Mouse (Mus musculus): ENCODE measurements around the gene Tanc2. TPM values are rescaled to one million over a fixed set of nuclear protein-coding genes. Genes with fewer than 3 reads are reported as not detected.

The Tanc2 gene
- polyA plus RNA-seq, 1 experiment from 2014 or later, result 13.3 TPM

- Histone ChIP-seq H3K27me3 (replicated peaks; ENCODE audit: control insufficient read depth, insufficient read depth, low read length) (no peaks in the 10 kb centered on the region), H3K9me3 (ENCODE audit: control insufficient read depth, low read length) (no peaks in the 10 kb centered on the region), H3K4me3 (ENCODE audit: low read depth, low read length) (no peak within 1 kb of the TSS), H3K4me2 (ENCODE audit: low read length) (no peak within 1 kb of the TSS), H3K27ac (ENCODE audit: low read depth) (no peak within 1 kb of the TSS), H3K9ac (ENCODE audit: low read length) (no peak within 1 kb of the TSS), H3K4me1 (replicated peaks; ENCODE audit: control insufficient read depth, insufficient read depth, low read length) (no peaks in the 10 kb centered on the region), H3K36me3 (ENCODE audit: control insufficient read depth, insufficient read depth, low read length) (no peaks in the 10 kb centered on the region)
- WGBS, result 73% methylated on average over 12 of the region's 12 CpGs
- DNase-seq (ENCODE audit: low spot score), result no peak
- ATAC-seq (replicated peaks; ENCODE audit: low FRiP score, low TSS enrichment, low read depth), result no peak
Measured at GRCm38 (mm10) chr11:105952911-105953386, 363.2 kb downstream of the Tanc2 start, which contains the start of gene Cyb561. Gene Cyb561, minus strand, starts transcription at chr11:105953336.

GRCm38 (mm10) chr11:105953402-105953801 is 363.6 kb downstream of the Tanc2 start:
- no peak overlapping the region for H3K4me2 ChIP-seq (ENCODE audit: low read length)
- no peaks in the 10 kb centered on the region for H3K9me3 ChIP-seq (ENCODE audit: control insufficient read depth, low read length)
- no peak overlapping the region for H3K4me3 ChIP-seq (ENCODE audit: low read depth, low read length)
- WGBS, result 72% methylated on average over 6 of the region's 6 CpGs
- DNase-seq (ENCODE audit: low spot score) (no peak), ATAC-seq (replicated peaks; ENCODE audit: low FRiP score, low TSS enrichment, low read depth) (no peak)
- H3K4me1 ChIP-seq (replicated peaks; ENCODE audit: control insufficient read depth, insufficient read depth, low read length), result no peaks in the 10 kb centered on the region
- no peak overlapping the region for H3K9ac ChIP-seq (ENCODE audit: low read length)
- H3K27ac ChIP-seq (ENCODE audit: low read depth), result no peak overlapping the region
- H3K27me3 ChIP-seq (replicated peaks; ENCODE audit: control insufficient read depth, insufficient read depth, low read length), result no peaks in the 10 kb centered on the region
- no peaks in the 10 kb centered on the region for H3K36me3 ChIP-seq (ENCODE audit: control insufficient read depth, insufficient read depth, low read length)

GRCm38 (mm10) chr11:105955815-105956430 is 366.1 kb downstream of the Tanc2 start:
- no peak overlapping the region for H3K9ac ChIP-seq (ENCODE audit: low read length)
- DNase-seq (ENCODE audit: low spot score), result no peak
- 94% methylated on average over 28 of the region's 28 CpGs for WGBS

GRCm38 (mm10) chr11:105957501-105957900 is 367.7 kb downstream of the Tanc2 start:
- no peak overlapping the region for H3K27ac ChIP-seq (ENCODE audit: low read depth)
- H3K36me3 ChIP-seq (ENCODE audit: control insufficient read depth, insufficient read depth, low read length), result no peaks in the 10 kb centered on the region
- no peaks in the 10 kb centered on the region for H3K27me3 ChIP-seq (replicated peaks; ENCODE audit: control insufficient read depth, insufficient read depth, low read length)
- ATAC-seq (replicated peaks; ENCODE audit: low FRiP score, low TSS enrichment, low read depth) (no peak), DNase-seq (ENCODE audit: low spot score) (no peak)
- H3K4me2 ChIP-seq (ENCODE audit: low read length), result no peak overlapping the region
- no peak overlapping the region for H3K4me3 ChIP-seq (ENCODE audit: low read depth, low read length)
- no peaks in the 10 kb centered on the region for H3K4me1 ChIP-seq (replicated peaks; ENCODE audit: control insufficient read depth, insufficient read depth, low read length)
- WGBS, result 58% methylated on average over 6 of the region's 6 CpGs
- no peak overlapping the region for H3K9ac ChIP-seq (ENCODE audit: low read length)
- no peaks in the 10 kb centered on the region for H3K9me3 ChIP-seq (ENCODE audit: control insufficient read depth, low read length)

More at GRCm38 (mm10) chr11:105955815-105956430, 366.1 kb downstream of the Tanc2 start:
- no peaks in the 10 kb centered on the region for H3K9me3 ChIP-seq (ENCODE audit: control insufficient read depth, low read length)
- H3K27ac ChIP-seq (ENCODE audit: low read depth), result no peak overlapping the region
- no peaks in the 10 kb centered on the region for H3K4me1 ChIP-seq (replicated peaks; ENCODE audit: control insufficient read depth, insufficient read depth, low read length)
- no peak overlapping the region for H3K4me2 ChIP-seq (ENCODE audit: low read length)
- H3K27me3 ChIP-seq (replicated peaks; ENCODE audit: control insufficient read depth, insufficient read depth, low read length), result no peaks in the 10 kb centered on the region
- H3K4me3 ChIP-seq (ENCODE audit: low read depth, low read length), result no peak overlapping the region
- H3K36me3 ChIP-seq (ENCODE audit: control insufficient read depth, insufficient read depth, low read length), result no peaks in the 10 kb centered on the region
- ATAC-seq (replicated peaks; ENCODE audit: low FRiP score, low TSS enrichment, low read depth), result no peak

- 44% methylated on average over 1 of the region's 1 CpGs for WGBS
- H3K27ac ChIP-seq (ENCODE audit: low read depth), result no peak overlapping the region
- no peak overlapping the region for H3K9ac ChIP-seq (ENCODE audit: low read length)
- H3K4me2 ChIP-seq (ENCODE audit: low read length), result no peak overlapping the region
- DNase-seq (ENCODE audit: low spot score) (no peak), ATAC-seq (replicated peaks; ENCODE audit: low FRiP score, low TSS enrichment, low read depth) (no peak)
- H3K36me3 ChIP-seq (ENCODE audit: control insufficient read depth, insufficient read depth, low read length), result no peaks in the 10 kb centered on the region
- no peaks in the 10 kb centered on the region for H3K9me3 ChIP-seq (ENCODE audit: control insufficient read depth, low read length)
- H3K4me1 ChIP-seq (replicated peaks; ENCODE audit: control insufficient read depth, insufficient read depth, low read length), result no peaks in the 10 kb centered on the region
- H3K27me3 ChIP-seq (replicated peaks; ENCODE audit: control insufficient read depth, insufficient read depth, low read length), result no peaks in the 10 kb centered on the region
- no peak overlapping the region for H3K4me3 ChIP-seq (ENCODE audit: low read depth, low read length)
Measured at GRCm38 (mm10) chr11:105958566-105958965, 368.8 kb downstream of the Tanc2 start.

- H3K9ac ChIP-seq (ENCODE audit: low read length), result no peak overlapping the region
Measured at GRCm38 (mm10) chr11:105959355-105959754, 369.6 kb downstream of the Tanc2 start.

GRCm38 (mm10) chr11:105964691-105965090 is 374.9 kb downstream of the Tanc2 start:
- no peak overlapping the region for H3K4me3 ChIP-seq (ENCODE audit: low read depth, low read length)
- 62% methylated on average over 5 of the region's 5 CpGs for WGBS
- ATAC-seq (replicated peaks; ENCODE audit: low FRiP score, low TSS enrichment, low read depth), result no peak

More at GRCm38 (mm10) chr11:105959355-105959754, 369.6 kb downstream of the Tanc2 start:
- Histone ChIP-seq H3K27me3 (replicated peaks; ENCODE audit: control insufficient read depth, insufficient read depth, low read length) (no peaks in the 10 kb centered on the region), H3K4me1 (replicated peaks; ENCODE audit: control insufficient read depth, insufficient read depth, low read length) (no peaks in the 10 kb centered on the region), H3K9me3 (ENCODE audit: control insufficient read depth, low read length) (no peaks in the 10 kb centered on the region), H3K36me3 (ENCODE audit: control insufficient read depth, insufficient read depth, low read length) (no peaks in the 10 kb centered on the region), H3K4me3 (ENCODE audit: low read depth, low read length) (no peak overlapping the region), H3K4me2 (ENCODE audit: low read length) (no peak overlapping the region), H3K27ac (ENCODE audit: low read depth) (no peak overlapping the region)
- WGBS, result 30% methylated on average over 17 of the region's 17 CpGs
- ATAC-seq (replicated peaks; ENCODE audit: low FRiP score, low TSS enrichment, low read depth), result no peak
- DNase-seq (ENCODE audit: low spot score), result no peak

GRCm38 (mm10) chr11:105966288-105966687 is 376.5 kb downstream of the Tanc2 start:
- DNase-seq (ENCODE audit: low spot score) (no peak), ATAC-seq (replicated peaks; ENCODE audit: low FRiP score, low TSS enrichment, low read depth) (no peak)
- no peaks in the 10 kb centered on the region for H3K9me3 ChIP-seq (ENCODE audit: control insufficient read depth, low read length)
- H3K4me1 ChIP-seq (replicated peaks; ENCODE audit: control insufficient read depth, insufficient read depth, low read length), result 0 out of 2 replicates have a peak, but pooled peaks cover 10% of the 10 kb centered on the region
- H3K4me2 ChIP-seq (ENCODE audit: low read length), result no peak overlapping the region
- peaks cover 44% of the 10 kb centered on the region for H3K27me3 ChIP-seq (replicated peaks; ENCODE audit: control insufficient read depth, insufficient read depth, low read length)
- no peak overlapping the region for H3K4me3 ChIP-seq (ENCODE audit: low read depth, low read length)
- 64% methylated on average over 4 of the region's 4 CpGs for WGBS
- H3K27ac ChIP-seq (ENCODE audit: low read depth), result no peak overlapping the region
- H3K36me3 ChIP-seq (ENCODE audit: control insufficient read depth, insufficient read depth, low read length), result no peaks in the 10 kb centered on the region
- H3K9ac ChIP-seq (ENCODE audit: low read length), result no peak overlapping the region

More at GRCm38 (mm10) chr11:105964691-105965090, 374.9 kb downstream of the Tanc2 start:
- no peak for DNase-seq (ENCODE audit: low spot score)
- no peak overlapping the region for H3K4me2 ChIP-seq (ENCODE audit: low read length)
- H3K9ac ChIP-seq (ENCODE audit: low read length), result no peak overlapping the region
- no peaks in the 10 kb centered on the region for H3K9me3 ChIP-seq (ENCODE audit: control insufficient read depth, low read length)
- H3K36me3 ChIP-seq (ENCODE audit: control insufficient read depth, insufficient read depth, low read length), result no peaks in the 10 kb centered on the region
- H3K4me1 ChIP-seq (replicated peaks; ENCODE audit: control insufficient read depth, insufficient read depth, low read length), result 0 out of 2 replicates have a peak, but pooled peaks cover 10% of the 10 kb centered on the region
- peaks cover 41% of the 10 kb centered on the region for H3K27me3 ChIP-seq (replicated peaks; ENCODE audit: control insufficient read depth, insufficient read depth, low read length)
- no peak overlapping the region for H3K27ac ChIP-seq (ENCODE audit: low read depth)

Measured in intestine, embryonic 14.5 days (tissue).